In the genomic region with DNA sequence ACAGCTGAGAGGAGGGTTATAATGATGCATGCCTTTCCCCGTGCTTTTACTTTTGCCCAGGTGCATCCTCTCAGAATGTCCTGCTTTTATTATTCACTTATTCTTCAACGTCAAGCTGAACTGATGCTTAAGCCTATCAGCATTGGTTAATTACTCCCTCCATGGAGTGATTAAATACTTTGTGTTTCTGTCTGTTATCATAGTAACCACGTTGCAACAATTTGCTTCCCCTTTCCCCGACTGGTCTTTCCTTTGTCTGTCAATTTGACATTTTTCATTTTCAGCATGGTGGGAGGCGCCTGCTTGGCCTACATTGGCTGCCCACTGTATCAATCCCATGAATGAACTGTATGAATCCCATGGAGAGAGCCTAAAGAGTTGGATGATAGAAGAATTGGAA, we compare ENCODE assay signal across 14 mouse cellular contexts.
"Had no signal": no experiment of that assay in that cellular context is flagged by ENCODE, and none has a peak within 500 bp of the region (broad histone marks: within the 10 kb centered on the region; RNA-seq: fewer than 3 reads in every experiment).

No protein-coding gene starts in this region.

- ATAC-seq: midbrain, embryonic 16.5 days had no signal

- H3K4me3 ChIP-seq: megakaryocyte, embryonic 14.5 days; midbrain, embryonic 12.5 days; neural tube, embryonic 12.5 days; stomach, embryonic 15.5 days had no signal

- H3K27ac ChIP-seq: midbrain, embryonic 12.5 days; neural tube, embryonic 12.5 days; stomach, embryonic 15.5 days; stomach, postnatal 0 days had no signal

- H3K27me3 ChIP-seq: megakaryocyte, embryonic 14.5 days; midbrain, embryonic 12.5 days; neural tube, embryonic 12.5 days; stomach, embryonic 15.5 days had no signal

- H3K36me3 ChIP-seq: midbrain, embryonic 12.5 days; neural tube, embryonic 12.5 days; stomach, embryonic 15.5 days had no signal

- H3K9me3 ChIP-seq: megakaryocyte, embryonic 14.5 days; midbrain, embryonic 12.5 days; neural tube, embryonic 12.5 days; stomach, embryonic 15.5 days had no signal

- H3K4me1 ChIP-seq: midbrain, embryonic 12.5 days; neural tube, embryonic 12.5 days; stomach, embryonic 15.5 days had no signal

- H3K9ac ChIP-seq: lung, embryonic 14.5 days; midbrain, embryonic 12.5 days; neural tube, embryonic 12.5 days; stomach, embryonic 15.5 days had no signal

- H3K4me2 ChIP-seq: lung, embryonic 14.5 days; midbrain, embryonic 12.5 days; neural tube, embryonic 12.5 days; stomach, embryonic 15.5 days had no signal

- DNase-seq: lung, adult 18-20 months; lung, embryonic 14.5 days; lung, postnatal 10 days; lung, postnatal 4 days; midbrain, embryonic 14.5 days; right cerebral cortex, postnatal 14 days; thymus, postnatal 14 days; thymus, postnatal 4 days had no signal
